Mouse (Mus musculus): ENCODE data around the gene Sv2a. TPM values are rescaled to one million over a fixed set of nuclear protein-coding genes. Genes with fewer than 3 reads are reported as not detected.

Sv2a gene
- polyA plus RNA-seq, 1 experiment from 2014 or later, result 4.9 TPM

DNA sequence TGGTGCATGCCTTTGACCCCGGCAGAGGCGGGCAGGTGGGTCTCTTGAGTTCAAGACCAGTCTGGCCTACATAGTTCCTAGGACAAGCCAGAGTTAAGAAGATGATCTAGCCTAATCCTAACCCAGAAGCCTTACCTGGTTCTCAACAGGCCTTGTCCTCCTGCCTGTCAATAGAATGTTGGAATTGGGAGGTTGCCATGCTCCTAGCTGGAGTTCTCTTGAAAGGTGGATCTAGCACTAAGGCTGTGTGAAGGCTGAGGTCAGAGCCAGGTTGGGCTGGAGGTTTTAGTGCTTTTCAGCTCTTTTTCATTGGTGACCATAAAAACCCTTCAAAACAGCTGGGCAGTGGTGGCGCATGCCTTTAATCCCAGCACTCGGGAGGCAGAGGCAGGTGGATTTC lies 2.5 kb upstream of the Sv2a start:
- WGBS, result 91% methylated on average over 4 of the region's 4 CpGs

DNA sequence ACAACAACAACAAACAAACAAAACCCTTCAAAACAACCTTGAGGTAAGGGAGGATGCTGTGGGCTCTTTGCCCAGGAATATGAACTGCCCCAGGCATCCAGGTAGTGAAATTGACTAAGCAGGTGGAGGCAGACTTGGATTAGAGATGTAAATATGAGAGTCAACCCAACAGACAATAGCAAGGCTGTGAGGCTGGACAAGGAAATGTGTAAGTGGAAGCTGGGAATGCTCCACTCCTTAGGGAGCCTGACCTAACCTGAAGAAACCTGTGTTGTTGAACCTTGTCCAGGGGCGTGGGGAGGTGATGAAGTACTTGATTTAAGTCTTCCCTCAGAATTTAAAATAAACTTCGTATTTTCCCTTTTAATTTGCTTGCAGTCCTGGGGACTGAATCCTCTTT lies 2.0 kb upstream of the Sv2a start:
- no peak overlapping the region for H3K4me2 ChIP-seq
- H3K4me1 ChIP-seq, result peaks cover 44% of the 10 kb centered on the region
- H3K36me3 ChIP-seq, result peaks cover 54% of the 10 kb centered on the region
- no peak overlapping the region for H3K4me3 ChIP-seq (replicated peaks)
- H3K9me3 ChIP-seq (replicated peaks), result no peaks in the 10 kb centered on the region
- H3K9ac ChIP-seq, result no peak overlapping the region
- no peak for ATAC-seq (replicated peaks; ENCODE audit: low FRiP score)
- H3K27ac ChIP-seq, result no peak overlapping the region
- no peaks in the 10 kb centered on the region for H3K27me3 ChIP-seq
- 83% methylated on average over 2 of the region's 2 CpGs for WGBS

More for the DNA sequence above, 2.5 kb upstream of the Sv2a start:
- Histone ChIP-seq H3K27me3 (no peaks in the 10 kb centered on the region), H3K9me3 (replicated peaks) (no peaks in the 10 kb centered on the region), H3K36me3 (peaks cover 56% of the 10 kb centered on the region), H3K27ac (no peak overlapping the region), H3K4me2 (no peak overlapping the region), H3K4me3 (replicated peaks) (no peak overlapping the region), H3K4me1 (peaks cover 48% of the 10 kb centered on the region), H3K9ac (no peak overlapping the region)
- no peak for ATAC-seq (replicated peaks; ENCODE audit: low FRiP score)

- no peak overlapping the region for H3K27ac ChIP-seq
- ATAC-seq (replicated peaks; ENCODE audit: low FRiP score), result no peak
- H3K36me3 ChIP-seq, result peaks cover 48% of the 10 kb centered on the region
- H3K4me1 ChIP-seq, result peaks cover 37% of the 10 kb centered on the region
- no peak overlapping the region for H3K4me2 ChIP-seq
- no peak overlapping the region for H3K4me3 ChIP-seq (replicated peaks)
- H3K9me3 ChIP-seq (replicated peaks), result no peaks in the 10 kb centered on the region
- 71% methylated on average over 4 of the region's 4 CpGs for WGBS
- H3K27me3 ChIP-seq, result no peaks in the 10 kb centered on the region
- no peak overlapping the region for H3K9ac ChIP-seq
Observed at GRCm38 (mm10) chr3:96179531-96179930, 1.4 kb upstream of the Sv2a start.

GRCm38 (mm10) chr3:96181510-96182381 lies 795 bp downstream of the Sv2a start:
- no peaks in the 10 kb centered on the region for H3K27me3 ChIP-seq
- no peaks in the 10 kb centered on the region for H3K9me3 ChIP-seq (replicated peaks)
- peaks cover 26% of the 10 kb centered on the region for H3K36me3 ChIP-seq
- 0 out of 2 replicates have a peak, but pooled peaks have one; percentile 34 for ATAC-seq (replicated peaks; ENCODE audit: low FRiP score)
- peak overlapping the region; percentile 58 for H3K4me3 ChIP-seq (replicated peaks)
- peak overlapping the region; percentile 55; the same call in 1 of the 2 replicates for H3K27ac ChIP-seq
- peaks cover 26% of the 10 kb centered on the region for H3K4me1 ChIP-seq
- 37% methylated on average over 12 of the region's 12 CpGs for WGBS
- H3K9ac ChIP-seq, result no peak overlapping the region
- peak overlapping the region; percentile 93 for H3K4me2 ChIP-seq

DNA sequence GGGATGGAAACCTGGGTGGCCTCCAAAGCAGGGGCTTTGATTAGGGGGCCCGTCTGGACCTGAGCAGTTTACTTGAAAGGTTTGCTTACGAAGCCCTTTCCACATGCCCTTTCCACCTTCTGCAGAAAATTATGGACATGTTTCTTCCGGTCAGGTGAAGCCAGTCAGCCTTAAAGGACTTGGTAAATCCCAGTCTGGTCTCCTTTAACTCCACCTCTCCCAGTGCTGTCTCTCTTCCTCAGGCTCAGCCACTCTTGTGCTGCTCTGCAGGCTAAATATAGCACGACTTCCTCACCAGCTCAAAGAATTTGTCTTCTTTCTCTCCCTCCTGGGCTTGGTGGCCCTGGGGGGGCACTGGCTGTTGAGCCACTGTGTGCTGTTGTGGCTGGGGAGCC lies 1.4 kb downstream of the Sv2a start:
- H3K4me3 ChIP-seq (replicated peaks), result 0 out of 2 replicates have a peak overlapping the region, but pooled peaks have one; percentile 58
- ATAC-seq (replicated peaks; ENCODE audit: low FRiP score), result no peak
- H3K27me3 ChIP-seq, result no peaks in the 10 kb centered on the region
- H3K4me2 ChIP-seq, result peak overlapping the region; percentile 93
- H3K9ac ChIP-seq, result no peak overlapping the region
- peaks cover 26% of the 10 kb centered on the region for H3K4me1 ChIP-seq
- H3K27ac ChIP-seq, result peak overlapping the region; percentile 55
- 16% methylated on average over 4 of the region's 4 CpGs for WGBS
- H3K9me3 ChIP-seq (replicated peaks), result no peaks in the 10 kb centered on the region
- H3K36me3 ChIP-seq, result peaks cover 22% of the 10 kb centered on the region

DNA sequence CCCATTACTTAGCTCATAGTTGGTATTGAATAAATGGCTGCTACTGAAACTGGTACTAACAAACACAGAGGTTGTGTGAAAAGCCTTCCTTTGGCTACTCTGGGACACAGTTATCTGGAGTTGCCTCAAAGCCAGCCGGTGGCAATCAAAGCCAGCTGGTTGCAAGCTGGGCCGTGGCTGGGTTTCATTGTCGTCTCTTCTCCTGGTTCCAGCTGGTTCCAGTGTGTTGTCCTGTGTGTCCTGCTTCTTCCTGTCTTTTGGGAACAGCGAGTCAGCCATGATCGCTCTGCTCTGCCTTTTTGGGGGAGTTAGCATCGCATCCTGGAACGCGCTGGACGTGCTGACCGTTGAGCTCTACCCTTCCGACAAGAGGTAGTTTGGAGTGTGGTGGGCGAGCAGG lies 12.0 kb downstream of the Sv2a start:
- Histone ChIP-seq H3K9ac (0 out of 2 replicates have a peak overlapping the region, but pooled peaks have one; percentile 7), H3K36me3 (no peaks in the 10 kb centered on the region; the same call in 1 of the 2 replicates), H3K4me1 (peaks cover 15% of the 10 kb centered on the region), H3K4me3 (replicated peaks) (no peak overlapping the region), H3K27ac (no peak overlapping the region), H3K4me2 (no peak overlapping the region), H3K27me3 (no peaks in the 10 kb centered on the region), H3K9me3 (replicated peaks) (no peaks in the 10 kb centered on the region)
- no peak for ATAC-seq (replicated peaks; ENCODE audit: low FRiP score)
- 60% methylated on average over 12 of the region's 12 CpGs for WGBS

GRCm38 (mm10) chr3:96194966-96195365 lies 14.0 kb downstream of the Sv2a start:
- Histone ChIP-seq H3K27ac (no peak overlapping the region), H3K4me3 (replicated peaks) (no peak overlapping the region)
- 91% methylated on average over 10 of the region's 10 CpGs for WGBS

DNA sequence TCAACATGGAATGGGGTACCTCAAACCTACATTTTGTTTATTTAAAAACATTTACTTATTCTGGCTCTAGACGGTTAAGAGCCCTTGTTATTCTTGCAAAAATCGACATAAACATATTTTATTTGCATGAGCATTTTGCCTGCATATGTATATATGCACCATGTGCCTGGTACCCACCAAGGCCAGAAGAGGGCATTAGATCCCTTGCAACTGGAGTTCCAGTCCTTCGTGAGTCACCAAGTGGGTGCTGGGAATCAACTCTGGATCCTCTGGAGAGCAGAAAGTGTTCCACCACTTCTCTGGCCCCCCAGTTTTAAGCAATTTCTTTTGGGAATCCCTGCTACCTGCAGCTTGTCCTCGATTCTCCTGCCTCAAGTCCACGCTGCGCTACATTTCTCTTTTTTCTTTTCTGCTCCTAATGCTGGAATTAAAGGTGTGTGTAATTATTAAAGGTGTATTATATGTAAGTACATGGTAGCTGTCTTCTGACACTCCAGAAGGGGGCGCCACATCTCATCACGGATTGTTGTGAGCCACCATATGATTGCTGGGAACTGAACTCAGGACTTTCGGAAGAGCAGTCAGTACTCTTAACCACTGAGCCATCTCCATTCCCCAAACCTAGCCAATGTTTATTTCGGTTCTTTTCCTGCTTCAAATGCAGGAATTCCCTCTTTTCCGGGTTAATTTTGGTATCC lies 14.8 kb downstream of the Sv2a start:
- 93% methylated on average over 11 of the region's 11 CpGs for WGBS
- Histone ChIP-seq H3K4me2 (0 out of 2 replicates have a peak overlapping the region, but pooled peaks have one; percentile 98), H3K27me3 (0 out of 2 replicates have a peak, but pooled peaks cover 6% of the 10 kb centered on the region), H3K9ac (no peak overlapping the region), H3K4me3 (replicated peaks) (no peak overlapping the region), H3K4me1 (peaks cover 17% of the 10 kb centered on the region), H3K36me3 (no peaks in the 10 kb centered on the region; the same call in 1 of the 2 replicates), H3K27ac (no peak overlapping the region), H3K9me3 (replicated peaks) (no peaks in the 10 kb centered on the region)
- no peak for ATAC-seq (replicated peaks; ENCODE audit: low FRiP score)

More at GRCm38 (mm10) chr3:96194966-96195365, 14.0 kb downstream of the Sv2a start:
- Histone ChIP-seq H3K9me3 (replicated peaks) (no peaks in the 10 kb centered on the region), H3K4me1 (peaks cover 17% of the 10 kb centered on the region), H3K9ac (no peak overlapping the region), H3K4me2 (no peak overlapping the region), H3K36me3 (no peaks in the 10 kb centered on the region; the same call in 1 of the 2 replicates), H3K27me3 (0 out of 2 replicates have a peak, but pooled peaks cover 6% of the 10 kb centered on the region)
- no peak for ATAC-seq (replicated peaks; ENCODE audit: low FRiP score)

DNA sequence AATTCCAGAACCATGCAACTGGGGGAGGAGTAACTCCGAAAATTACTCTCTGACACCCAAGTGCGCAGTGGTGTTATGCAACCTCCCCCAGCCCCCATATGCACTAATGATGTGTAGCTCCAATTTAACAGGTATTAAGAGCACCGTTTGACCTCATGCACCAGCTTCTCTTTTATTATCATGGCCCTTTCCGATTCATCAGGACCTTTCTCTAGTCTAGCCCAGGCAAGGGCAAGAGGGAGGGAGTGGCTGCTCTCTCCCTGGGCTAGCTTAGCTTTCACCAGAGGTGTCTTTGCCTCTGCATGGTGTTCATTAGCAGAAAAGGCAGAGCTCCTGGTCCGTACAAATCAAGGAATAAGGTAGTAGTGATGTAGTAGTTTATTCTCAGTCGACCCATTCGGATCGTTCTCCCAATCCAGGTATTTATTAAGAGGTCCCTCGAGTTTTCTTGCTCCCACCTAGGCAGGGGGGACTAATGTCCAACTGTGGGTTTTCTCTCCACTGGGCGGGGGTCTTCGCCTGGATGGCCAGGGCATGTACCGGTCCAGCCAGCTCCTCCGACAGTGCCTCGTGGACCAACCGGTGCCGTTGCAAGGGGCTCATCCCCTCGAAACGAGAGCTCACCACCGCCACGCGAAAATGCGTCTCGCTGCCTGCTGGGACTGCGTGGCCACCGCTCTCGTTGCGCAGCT lies 15.6 kb downstream of the Sv2a start:
- 15% methylated on average over 27 of the region's 27 CpGs for WGBS
- H3K4me2 ChIP-seq, result peak overlapping the region; percentile 98
- H3K27me3 ChIP-seq, result 0 out of 2 replicates have a peak, but pooled peaks cover 6% of the 10 kb centered on the region
- no peaks in the 10 kb centered on the region; the same call in 1 of the 2 replicates for H3K36me3 ChIP-seq
- H3K4me3 ChIP-seq (replicated peaks), result peak overlapping the region; percentile 77
- peak; percentile 44; the same call in 1 of the 2 replicates for ATAC-seq (replicated peaks; ENCODE audit: low FRiP score)
- H3K4me1 ChIP-seq, result peaks cover 17% of the 10 kb centered on the region
- peak overlapping the region; percentile 85 for H3K9ac ChIP-seq
- H3K27ac ChIP-seq, result peak overlapping the region; percentile 96
- no peaks in the 10 kb centered on the region for H3K9me3 ChIP-seq (replicated peaks)

DNA sequence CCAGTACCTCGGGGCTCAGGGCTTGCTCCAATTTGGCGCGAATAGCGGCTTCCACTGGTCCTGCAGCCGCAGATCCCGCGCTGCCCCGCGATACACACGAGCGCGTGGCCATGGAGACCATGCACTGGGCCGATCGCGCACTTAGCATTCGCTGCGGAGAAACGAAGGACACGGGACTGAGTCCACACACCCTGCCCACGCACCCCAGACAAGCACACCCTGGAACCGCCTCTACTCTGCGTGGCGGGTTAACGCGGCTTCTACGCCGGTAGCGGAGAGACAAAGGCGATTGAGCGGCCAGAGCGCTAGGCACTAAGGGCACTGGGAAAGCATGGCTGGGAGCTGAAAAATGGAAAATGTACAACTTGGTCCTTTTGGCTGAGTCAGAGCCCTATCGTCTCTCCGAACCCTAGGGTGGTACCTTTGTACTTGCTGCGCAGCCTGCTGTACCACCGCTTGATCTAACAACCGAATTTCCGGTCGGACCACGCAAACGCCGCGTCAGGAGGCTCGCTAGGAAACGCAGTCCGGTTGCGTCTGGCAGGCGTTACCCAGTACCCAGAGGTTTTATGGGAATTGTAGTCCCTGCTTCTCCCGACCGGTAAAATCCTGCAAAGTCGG lies 16.3 kb downstream of the Sv2a start:
- Histone ChIP-seq H3K27ac (peak overlapping the region; percentile 96), H3K27me3 (0 out of 2 replicates have a peak, but pooled peaks cover 6% of the 10 kb centered on the region), H3K9ac (peak overlapping the region; percentile 85), H3K36me3 (no peaks in the 10 kb centered on the region; the same call in 1 of the 2 replicates), H3K4me2 (peak overlapping the region; percentile 98), H3K4me3 (replicated peaks) (peak overlapping the region; percentile 77), H3K4me1 (peaks cover 17% of the 10 kb centered on the region), H3K9me3 (replicated peaks) (no peaks in the 10 kb centered on the region)
- WGBS, result under 1% methylated on average over 50 of the region's 50 CpGs
- peak; percentile 93 for ATAC-seq (replicated peaks; ENCODE audit: low FRiP score)

DNA sequence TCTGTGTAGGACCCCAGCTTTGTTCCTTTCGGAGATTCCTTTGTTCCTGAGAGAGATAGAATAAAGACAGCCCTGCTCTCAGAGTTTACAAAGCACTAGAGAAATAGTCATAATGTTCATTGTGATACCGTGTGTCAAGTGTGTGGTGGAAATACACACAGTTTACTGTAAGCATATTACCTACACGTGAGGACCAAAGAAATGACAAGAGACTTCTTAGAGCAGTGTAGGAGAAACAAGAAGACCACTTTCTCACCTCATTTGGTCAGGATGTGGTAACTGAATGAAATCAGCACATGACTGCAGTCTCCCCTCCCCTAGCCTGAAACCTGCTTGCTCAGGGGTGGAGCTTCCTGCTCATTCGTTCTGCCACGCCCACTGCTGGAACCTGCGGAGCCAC lies 17.2 kb downstream of the Sv2a start:
- Histone ChIP-seq H3K4me3 (replicated peaks) (peak overlapping the region; percentile 77), H3K4me2 (peak overlapping the region; percentile 98), H3K9ac (0 out of 2 replicates have a peak overlapping the region, but pooled peaks have one; percentile 17), H3K27ac (peak overlapping the region; percentile 54), H3K4me1 (peaks cover 17% of the 10 kb centered on the region), H3K9me3 (replicated peaks) (no peaks in the 10 kb centered on the region), H3K27me3 (0 out of 2 replicates have a peak, but pooled peaks cover 6% of the 10 kb centered on the region), H3K36me3 (no peaks in the 10 kb centered on the region; the same call in 1 of the 2 replicates)
- ATAC-seq (replicated peaks; ENCODE audit: low FRiP score), result peak; percentile 27
- 3% methylated on average over 6 of the region's 6 CpGs for WGBS

Measured in kidney, embryonic 15.5 days (tissue).